Comparison of ENCODE assay signal across 10 mouse cellular contexts in the genomic region with DNA sequence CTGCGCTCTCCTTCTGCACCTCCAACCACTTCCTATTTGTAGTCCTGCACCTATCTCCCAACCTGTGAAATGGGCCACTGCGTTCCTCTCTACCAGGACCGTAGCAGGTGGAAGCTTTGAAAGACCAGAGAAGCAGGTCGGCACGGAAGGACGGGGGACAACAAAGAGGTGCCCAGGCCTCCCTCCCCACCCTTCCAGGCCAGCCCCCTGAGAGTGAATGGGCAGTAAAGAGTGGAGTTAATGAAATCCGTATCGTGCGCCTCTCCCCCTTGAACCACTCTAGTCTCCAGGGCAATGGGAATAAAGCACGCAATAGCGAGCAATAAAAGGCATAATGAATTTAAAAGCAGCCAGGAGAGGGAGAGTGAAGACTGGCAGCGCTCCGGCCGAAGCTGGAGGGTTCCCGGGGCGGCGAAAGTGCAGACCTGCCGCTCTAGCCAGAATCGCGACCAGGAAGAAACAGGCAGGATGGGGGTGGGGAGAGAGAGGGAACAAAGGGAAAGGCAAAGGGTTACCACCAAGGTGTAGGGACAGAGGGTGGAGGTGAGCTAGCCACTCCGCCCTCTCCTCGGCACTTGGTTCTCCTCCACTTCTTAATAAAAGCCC. TPM values are rescaled to one million over a fixed set of nuclear protein-coding genes. Genes with fewer than 3 reads are reported as not detected.
DNase-seq lines count a peak whose midpoint lies in the region; ATAC-seq and TF ChIP-seq lines count a peak whose summit lies in the region.
"Had no signal": no experiment of that assay in that cellular context is flagged by ENCODE, and none has a peak within 500 bp of the region (broad histone marks: within the 10 kb centered on the region; RNA-seq: fewer than 3 reads in every experiment).

No protein-coding gene starts in this region.

- ATAC-seq in heart, embryonic 15.5 days (replicated peaks; ENCODE audit: insufficient number of reproducible peaks, insufficient read depth, low FRiP score, low read depth) = no peak
- ATAC-seq in hindbrain, embryonic 15.5 days (ENCODE audit: low FRiP score, low read depth) = peak; percentile 35
- ATAC-seq in midbrain, embryonic 12.5 days (ENCODE audit: low FRiP score, low read depth) = peak; percentile 50

- H3K36me3 ChIP-seq in heart, embryonic 15.5 days = no peaks in the 10 kb centered on the region
- no peaks in the 10 kb centered on the region for H3K36me3 ChIP-seq in hindbrain, embryonic 15.5 days
- no peaks in the 10 kb centered on the region for H3K36me3 ChIP-seq in midbrain, embryonic 12.5 days
- H3K36me3 ChIP-seq: G1E had no signal

- no peak for TF ChIP-seq POLR2A in brain, embryonic 14.5 days (IDR thresholded peaks at IDR 0.05; ENCODE audit: borderline replicate concordance, extremely low read depth, insufficient read depth, insufficient read length, poor library complexity, severe bottlenecking)

- H3K4me3 ChIP-seq in heart, embryonic 15.5 days = peak overlapping the region; percentile 26
- H3K4me3 ChIP-seq in hindbrain, embryonic 15.5 days = 0 out of 2 replicates have a peak overlapping the region, but pooled peaks have one; percentile 6
- peak overlapping the region; percentile 28 for H3K4me3 ChIP-seq in midbrain, embryonic 12.5 days
- H3K4me3 ChIP-seq: erythroblast, embryonic 14.5 days had no signal

- peaks cover 39% of the 10 kb centered on the region for H3K27me3 ChIP-seq in heart, embryonic 15.5 days
- no peaks in the 10 kb centered on the region for H3K27me3 ChIP-seq in hindbrain, embryonic 15.5 days
- peaks cover 69% of the 10 kb centered on the region for H3K27me3 ChIP-seq in midbrain, embryonic 12.5 days

- WGBS in heart, embryonic 15.5 days = 8% methylated on average over 22 of the region's 22 CpGs
- WGBS in hindbrain, embryonic 15.5 days = 3% methylated on average over 22 of the region's 22 CpGs
- under 1% methylated on average over 22 of the region's 22 CpGs for WGBS in midbrain, embryonic 12.5 days

- H3K4me1 ChIP-seq in heart, embryonic 15.5 days (replicated peaks) = peaks cover 31% of the 10 kb centered on the region
- H3K4me1 ChIP-seq in hindbrain, embryonic 15.5 days (replicated peaks) = peaks cover 56% of the 10 kb centered on the region
- peaks cover 69% of the 10 kb centered on the region for H3K4me1 ChIP-seq in midbrain, embryonic 12.5 days

- no peak for TF ChIP-seq CTCF in brain, embryonic 14.5 days (IDR thresholded peaks at IDR 0.05; ENCODE audit: borderline replicate concordance, extremely low read depth, insufficient read depth, insufficient read length)

- H3K27ac ChIP-seq in heart, embryonic 15.5 days = no peak overlapping the region
- H3K27ac ChIP-seq in hindbrain, embryonic 15.5 days (replicated peaks) = peak overlapping the region; percentile 87
- peak overlapping the region; percentile 95 for H3K27ac ChIP-seq in midbrain, embryonic 12.5 days (replicated peaks)

- no peaks in the 10 kb centered on the region for H3K9me3 ChIP-seq in heart, embryonic 15.5 days (replicated peaks)
- H3K9me3 ChIP-seq in hindbrain, embryonic 15.5 days = no peaks in the 10 kb centered on the region
- no peaks in the 10 kb centered on the region for H3K9me3 ChIP-seq in midbrain, embryonic 12.5 days
- H3K9me3 ChIP-seq: G1E had no signal

- H3K4me2 ChIP-seq in heart, embryonic 15.5 days = peak overlapping the region; percentile 55
- H3K4me2 ChIP-seq in hindbrain, embryonic 15.5 days = peak overlapping the region; percentile 45
- peak overlapping the region; percentile 51 for H3K4me2 ChIP-seq in midbrain, embryonic 12.5 days (replicated peaks)

- no peak overlapping the region for H3K9ac ChIP-seq in heart, embryonic 15.5 days
- H3K9ac ChIP-seq in hindbrain, embryonic 15.5 days = no peak overlapping the region
- peak overlapping the region; percentile 53 for H3K9ac ChIP-seq in midbrain, embryonic 12.5 days (replicated peaks)

- no peak for DNase-seq in heart, adult 18-20 months
- peak; percentile 86 for DNase-seq in brain, embryonic 14.5 days (ENCODE audit: low read depth)
- no peak for DNase-seq in left cerebral cortex, adult 9 months (ENCODE audit: low spot score in 2 of 2)
- DNase-seq in B cell, adult 2 months = no peak
- no peak for DNase-seq in cerebellum, postnatal 36 days

RNA-seq across cellular contexts. Expression of a gene that starts 5.2 kb away (rescaled TPM):
- polyA plus RNA-seq in heart, embryonic 15.5 days (2015; fragmentation: Nextera tagmentation; extraction: Ambion mirVana) = 0.34 TPM in 1 of 2 replicates, not detected in the other
- total RNA-seq in heart, adult 18-20 months (2021) = 1 to 10 TPM in 1 of 2 experiments, not detected in 1; 1.2 TPM
- 0.89 and 1.2 TPM in 2 replicates for polyA plus RNA-seq in brain, embryonic 14.5 days (2012; rRNA removed)
- polyA plus RNA-seq in hindbrain, embryonic 15.5 days (2015; fragmentation: Nextera tagmentation; extraction: Ambion mirVana) = 0.38 and 0.58 TPM in 2 replicates
- polyA plus RNA-seq in midbrain, embryonic 12.5 days (2016; fragmentation: Nextera tagmentation; extraction: Ambion mirVana) = 0.64 and 1.0 TPM in 2 replicates
- polyA plus RNA-seq: erythroblast, embryonic 14.5 days; G1E had no signal

RNA-seq across cellular contexts. Expression of a gene that starts 49.8 kb away (rescaled TPM):
- 0.14 and 0.76 TPM in 2 replicates for polyA plus RNA-seq in heart, embryonic 15.5 days (2015; fragmentation: Nextera tagmentation; extraction: Ambion mirVana)
- under 1 TPM; 0.30 to 0.44 TPM for total RNA-seq in heart, adult 18-20 months (2021)
- 14.2 and 18.6 TPM in 2 replicates for polyA plus RNA-seq in brain, embryonic 14.5 days (2012; rRNA removed)
- 16.0 and 17.5 TPM in 2 replicates for polyA plus RNA-seq in hindbrain, embryonic 15.5 days (2015; fragmentation: Nextera tagmentation; extraction: Ambion mirVana)
- polyA plus RNA-seq in midbrain, embryonic 12.5 days (2016; fragmentation: Nextera tagmentation; extraction: Ambion mirVana) = 8.6 and 9.1 TPM in 2 replicates
- polyA plus RNA-seq: erythroblast, embryonic 14.5 days; G1E had no signal
